Mouse (Mus musculus) limb, embryonic 11.5 days (tissue): ENCODE data around the gene Omg. TPM values are rescaled to one million over a fixed set of nuclear protein-coding genes. Genes with fewer than 3 reads are reported as not detected.

Experiments used
- ATAC-seq: fragments of 200-750 bp; cut with Nextera tagmentation; 2 replicates; pipeline ENCODE4 v1.8.0; 2017; ENCODE audit warnings: low read depth; ENCODE audit not compliant: insufficient number of reproducible peaks, low FRiP score, low TSS enrichment
- DNase-seq: peaks from one replicate; pipeline ENCODE4 v3.0.0-alpha.2; 2015; ENCODE audit warnings: low spot score
- H3K27ac ChIP-seq: fragments of 300-500 bp; sonication (generic); replicated peaks from 2 replicates; pipeline ENCODE4 v1.5.1; 2014; ENCODE audit warnings: low read depth, mild to moderate bottlenecking, low read length
- H3K27me3 ChIP-seq: fragments of 300-500 bp; sonication (generic); 2 replicates; pipeline ENCODE4 v1.6.1; 2014; ENCODE audit warnings: mild to moderate bottlenecking, low read length, mixed read lengths; ENCODE audit not compliant: control insufficient read depth, insufficient read depth
- H3K36me3 ChIP-seq: fragments of 300-500 bp; sonication (generic); 2 replicates; pipeline ENCODE4 v1.6.1; 2014; ENCODE audit warnings: mild to moderate bottlenecking, low read length, moderate library complexity, mixed read lengths; ENCODE audit not compliant: control insufficient read depth, insufficient read depth
- H3K4me1 ChIP-seq: fragments of 300-500 bp; sonication (generic); 2 replicates; pipeline ENCODE4 v1.6.1; 2014; ENCODE audit warnings: low read length, mixed read lengths; ENCODE audit not compliant: control insufficient read depth, insufficient read depth
- H3K4me2 ChIP-seq: fragments of 300-500 bp; sonication (generic); 2 replicates; pipeline ENCODE4 v1.6.1; 2014; ENCODE audit warnings: low read depth, mild to moderate bottlenecking, moderate library complexity; ENCODE audit not compliant: severe bottlenecking
- H3K4me3 ChIP-seq: fragments of 300-500 bp; sonication (generic); 2 replicates; pipeline ENCODE4 v1.5.1; 2014; ENCODE audit warnings: low read depth, low read length
- H3K9ac ChIP-seq: fragments of 300-500 bp; sonication (generic); 2 replicates; pipeline ENCODE4 v1.6.1; 2014; ENCODE audit warnings: mild to moderate bottlenecking, low read length
- H3K9me3 ChIP-seq: fragments of 300-500 bp; sonication (generic); 2 replicates; pipeline ENCODE4 v1.6.1; 2016; ENCODE audit warnings: low read length; ENCODE audit not compliant: control insufficient read depth
- WGBS: fragments of 180-500 bp; shearing (Covaris S2); extraction: QIAGEN DNeasy Blood & Tissue Kit; methylation state at CpG from one replicate; pipeline ENCODE4 v1.1.7; 2014; 5-methylcytosine and 5-hydroxymethylcytosine counted together
- polyA plus RNA-seq: library from polyadenylated mRNA; unstranded; fragments of >200 nt; fragmentation: Nextera tagmentation; extraction: Ambion mirVana; gene quantifications from 2 replicates; pipeline ENCODE4 v1.2.1, GENCODE M21; 2014

The Omg gene
- polyA plus RNA-seq, 1 experiment from 2014 or later: 0.12 TPM

DNA sequence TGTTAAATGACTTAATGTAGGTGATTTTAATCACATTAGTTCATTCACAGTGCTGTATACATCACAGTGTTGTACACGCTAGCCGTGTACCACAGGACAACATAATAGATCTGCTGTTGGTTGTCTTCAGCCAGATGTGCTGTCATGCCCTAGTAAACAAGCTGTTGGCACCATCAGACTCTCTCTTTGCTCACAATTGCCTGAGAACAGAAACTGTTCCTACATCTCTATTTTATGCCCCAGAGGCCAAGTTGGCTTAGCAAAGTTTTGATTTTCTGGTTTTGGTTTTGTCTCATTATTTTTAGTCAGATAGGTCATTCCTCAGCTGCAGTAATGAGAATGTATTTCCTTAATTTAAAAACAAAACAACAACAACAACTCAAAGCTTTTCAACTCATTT, 25.9 kb upstream of the Omg start:
- no peak for ATAC-seq
- WGBS: 92% methylated on average over 2 of the region's 2 CpGs
- H3K27me3 ChIP-seq: no peaks in the 10 kb centered on the region
- H3K36me3 ChIP-seq: no peaks in the 10 kb centered on the region
- H3K27ac ChIP-seq: no peak overlapping the region
- H3K9me3 ChIP-seq: no peaks in the 10 kb centered on the region
- no peak overlapping the region for H3K4me2 ChIP-seq
- no peak for DNase-seq
- no peaks in the 10 kb centered on the region for H3K4me1 ChIP-seq
- H3K4me3 ChIP-seq: no peak overlapping the region
- H3K9ac ChIP-seq: no peak overlapping the region

DNA sequence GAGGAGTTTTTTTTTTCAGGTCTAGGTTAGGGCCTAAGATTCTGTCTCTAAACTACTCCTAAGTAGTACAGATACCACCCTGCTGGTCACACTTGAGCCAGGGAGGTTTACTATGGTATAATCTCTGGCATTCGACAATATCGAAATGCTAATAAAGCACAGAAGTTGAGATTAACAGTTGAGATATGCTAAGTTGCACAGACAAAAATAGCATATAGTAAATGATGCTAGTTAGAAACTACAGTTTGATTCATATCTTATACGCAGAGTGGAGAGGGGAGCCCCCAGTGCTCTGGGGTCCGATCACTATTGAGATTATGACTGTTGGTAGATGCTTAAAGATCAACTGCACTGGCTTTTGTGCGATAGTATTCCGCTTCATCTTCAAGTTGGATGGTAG, 25.3 kb upstream of the Omg start:
- Histone ChIP-seq H3K4me1 (no peaks in the 10 kb centered on the region), H3K36me3 (no peaks in the 10 kb centered on the region), H3K9ac (no peak overlapping the region), H3K27me3 (no peaks in the 10 kb centered on the region), H3K4me2 (no peak overlapping the region), H3K9me3 (no peaks in the 10 kb centered on the region), H3K27ac (no peak overlapping the region), H3K4me3 (no peak overlapping the region)
- WGBS: 98% methylated on average over 6 of the region's 6 CpGs
- DNase-seq (no peak), ATAC-seq (no peak)

DNA sequence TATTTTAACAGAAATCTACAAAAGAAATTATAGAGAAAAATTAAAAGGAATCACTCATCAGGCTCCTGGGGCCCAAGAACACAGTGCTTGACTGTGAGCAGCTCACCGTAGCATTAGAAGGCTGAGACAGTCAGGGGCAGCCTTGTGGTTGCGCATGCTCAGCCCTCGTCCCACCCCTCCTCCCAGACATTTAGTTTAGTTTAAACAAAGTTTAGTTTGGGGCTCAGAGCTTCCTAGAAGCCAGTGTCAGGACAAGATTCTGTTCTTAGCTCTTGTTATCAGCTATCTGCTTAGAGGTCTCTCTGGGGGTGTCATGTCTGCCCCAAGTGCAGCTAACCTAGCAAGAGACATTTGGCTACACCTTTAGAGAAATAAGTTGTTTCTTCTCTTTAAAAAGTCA, 24.7 kb upstream of the Omg start:
- H3K27me3 ChIP-seq: no peaks in the 10 kb centered on the region
- DNase-seq (no peak), ATAC-seq (no peak)
- H3K27ac ChIP-seq: no peak overlapping the region
- H3K4me3 ChIP-seq: no peak overlapping the region
- H3K9ac ChIP-seq: no peak overlapping the region
- no peaks in the 10 kb centered on the region for H3K9me3 ChIP-seq
- WGBS: 96% methylated on average over 3 of the region's 3 CpGs
- no peak overlapping the region for H3K4me2 ChIP-seq
- H3K4me1 ChIP-seq: no peaks in the 10 kb centered on the region
- no peaks in the 10 kb centered on the region for H3K36me3 ChIP-seq

DNA sequence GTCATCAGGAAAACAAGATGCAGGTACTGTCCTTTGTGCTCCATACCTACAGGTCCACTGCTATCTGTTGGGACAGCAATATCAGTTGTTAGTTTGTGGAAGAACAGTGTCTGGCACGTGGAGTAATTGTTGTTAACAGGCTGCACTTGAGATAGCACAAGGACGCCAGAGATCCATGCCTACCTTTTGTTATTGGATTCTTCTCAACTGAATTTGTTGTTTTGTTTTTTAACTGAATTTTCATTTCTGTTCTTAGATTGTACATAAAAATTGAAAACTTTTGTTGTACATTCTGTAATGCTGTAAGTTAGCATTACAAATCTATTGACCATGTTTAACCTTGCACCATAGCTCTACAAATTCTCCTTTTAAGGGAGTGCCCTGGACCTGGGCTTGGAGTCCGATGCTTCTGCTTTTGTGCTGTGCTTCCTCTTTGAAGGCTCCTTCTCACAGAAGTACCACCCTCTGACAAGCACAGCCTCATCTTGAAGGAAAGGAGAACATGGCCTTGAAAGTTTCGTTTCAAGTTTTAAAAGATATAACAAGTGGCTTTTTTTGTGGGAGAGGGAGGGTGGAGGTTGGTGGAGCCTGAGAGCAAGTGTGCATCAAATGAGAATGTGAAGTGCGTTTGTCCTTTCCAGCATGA, 24.0 kb upstream of the Omg start:
- Histone ChIP-seq H3K9ac (no peak overlapping the region), H3K36me3 (no peaks in the 10 kb centered on the region), H3K4me3 (no peak overlapping the region), H3K27me3 (no peaks in the 10 kb centered on the region), H3K4me1 (no peaks in the 10 kb centered on the region), H3K27ac (no peak overlapping the region), H3K9me3 (no peaks in the 10 kb centered on the region), H3K4me2 (no peak overlapping the region)
- no peak for DNase-seq
- 92% methylated on average over 5 of the region's 5 CpGs for WGBS
- no peak for ATAC-seq

DNA sequence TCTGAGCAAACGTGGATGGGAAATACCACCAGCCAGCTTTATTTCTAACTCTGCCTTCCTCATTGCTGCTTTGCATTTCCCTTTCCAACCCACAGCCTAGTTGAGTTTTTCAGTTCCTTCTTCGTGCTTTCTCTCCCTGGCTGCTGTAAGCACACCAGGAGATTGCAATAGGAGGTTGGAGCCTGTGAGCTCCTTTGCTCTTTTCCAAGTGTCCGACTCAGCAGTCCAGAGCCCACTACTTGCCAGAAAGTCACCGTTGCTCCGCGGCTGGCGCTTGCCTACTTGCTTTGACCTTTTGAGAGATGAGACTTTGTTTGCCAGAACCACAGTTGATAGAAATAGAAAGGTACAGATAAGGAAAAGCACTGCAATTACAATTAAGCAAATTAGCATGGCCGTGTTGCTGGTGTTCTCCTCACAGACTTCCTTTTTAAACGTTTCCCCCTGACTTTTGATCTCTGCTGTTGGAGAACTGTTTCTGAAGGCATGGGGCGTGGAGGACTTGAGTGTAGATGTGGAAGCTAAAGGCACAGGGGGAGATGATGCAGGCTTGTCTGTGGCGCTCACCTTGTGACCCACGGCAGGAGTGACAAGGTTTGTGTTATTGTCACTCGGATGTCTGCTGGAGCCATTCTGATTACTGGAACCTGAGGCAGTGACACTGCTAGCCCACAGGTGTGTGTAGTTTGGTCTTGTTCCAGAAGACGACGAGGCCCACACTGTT, 23.3 kb upstream of the Omg start:
- no peak for DNase-seq
- Histone ChIP-seq H3K4me2 (no peak overlapping the region), H3K9ac (no peak overlapping the region), H3K27ac (no peak overlapping the region), H3K36me3 (no peaks in the 10 kb centered on the region), H3K4me1 (no peaks in the 10 kb centered on the region), H3K9me3 (no peaks in the 10 kb centered on the region), H3K4me3 (no peak overlapping the region), H3K27me3 (no peaks in the 10 kb centered on the region)
- WGBS: 79% methylated on average over 15 of the region's 15 CpGs
- no peak for ATAC-seq

DNA sequence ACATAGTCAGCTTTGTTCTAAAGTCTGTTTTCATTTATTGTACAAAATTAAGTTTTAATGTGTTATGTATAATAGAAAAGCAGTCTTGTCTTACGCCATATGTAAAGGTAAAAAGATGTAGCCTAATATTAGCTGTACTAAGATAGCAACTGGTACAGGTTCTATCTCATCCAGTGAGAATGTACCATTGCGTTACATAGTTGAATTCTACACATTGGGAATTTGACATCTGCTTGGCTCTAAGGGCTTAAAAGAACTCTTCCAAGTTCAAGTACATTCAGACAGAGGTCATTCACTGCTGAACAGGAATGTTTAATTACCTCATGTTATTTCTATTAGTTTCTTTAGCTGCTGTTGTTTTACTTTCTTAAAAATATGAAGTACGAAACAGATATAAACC, 22.7 kb upstream of the Omg start:
- H3K27ac ChIP-seq: no peak overlapping the region
- WGBS: 93% methylated on average over 3 of the region's 3 CpGs
- no peak for DNase-seq
- no peak for ATAC-seq
- H3K9me3 ChIP-seq: no peaks in the 10 kb centered on the region
- H3K4me3 ChIP-seq: no peak overlapping the region
- H3K4me1 ChIP-seq: no peaks in the 10 kb centered on the region
- H3K27me3 ChIP-seq: no peaks in the 10 kb centered on the region
- H3K9ac ChIP-seq: no peak overlapping the region
- H3K36me3 ChIP-seq: no peaks in the 10 kb centered on the region
- no peak overlapping the region for H3K4me2 ChIP-seq

DNA sequence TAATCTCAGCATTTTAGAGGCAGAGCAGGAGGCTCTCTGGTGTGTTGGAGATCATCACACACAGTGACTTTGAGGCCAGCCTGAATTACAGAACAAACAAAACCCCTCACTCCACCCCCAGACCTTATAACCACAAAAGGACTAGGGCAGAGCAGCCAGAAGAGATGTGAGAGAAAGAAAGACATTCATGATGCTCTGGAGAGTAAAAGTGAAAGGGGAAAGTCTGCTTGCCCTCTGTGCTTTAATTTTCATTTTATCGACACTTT, 20.4 kb upstream of the Omg start:
- WGBS: 90% methylated on average over 1 of the region's 1 CpGs
- ATAC-seq (no peak), DNase-seq (no peak)
- H3K4me3 ChIP-seq: no peak overlapping the region
- H3K4me1 ChIP-seq: no peaks in the 10 kb centered on the region
- no peak overlapping the region for H3K27ac ChIP-seq
- H3K4me2 ChIP-seq: no peak overlapping the region
- H3K9ac ChIP-seq: no peak overlapping the region
- H3K27me3 ChIP-seq: no peaks in the 10 kb centered on the region
- H3K9me3 ChIP-seq: no peaks in the 10 kb centered on the region
- H3K36me3 ChIP-seq: no peaks in the 10 kb centered on the region

DNA sequence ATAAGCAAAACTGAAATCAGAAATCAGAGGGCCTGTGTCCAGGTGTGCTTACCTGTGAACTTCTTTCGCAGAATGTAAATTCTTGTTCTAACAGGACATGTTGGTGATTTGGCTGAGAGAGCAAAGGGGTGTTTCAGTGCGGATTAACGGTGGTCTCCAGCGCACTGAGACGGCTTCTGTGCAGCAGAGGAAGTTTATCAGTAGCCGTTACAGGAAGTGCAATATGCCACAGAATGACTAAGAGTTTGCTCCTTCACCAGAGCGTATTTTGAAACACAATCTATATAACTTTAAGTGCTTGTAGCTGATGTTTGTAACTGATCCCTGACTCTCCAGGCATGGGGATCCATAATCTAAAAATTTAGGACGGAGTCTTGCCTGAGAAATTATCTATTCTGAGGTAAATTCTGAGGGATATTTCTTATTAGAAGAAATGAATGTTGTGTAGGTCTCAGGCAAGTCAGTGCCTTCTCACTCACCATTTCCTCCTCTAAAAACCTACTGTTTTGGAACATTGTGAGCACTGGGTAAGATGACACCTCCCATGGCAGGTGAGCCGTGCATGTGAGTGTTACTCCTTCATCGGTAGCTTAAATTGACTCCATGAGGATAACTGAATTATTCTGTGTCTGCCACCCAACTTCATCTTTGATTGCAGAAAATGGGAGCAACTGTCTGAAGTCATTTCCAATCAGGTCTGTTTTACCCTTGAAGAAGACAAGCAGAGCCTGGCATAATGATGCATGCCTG, 19.9 kb upstream of the Omg start, which contains the start of gene Evi2b:
Gene Evi2b, minus strand, starts transcription at position 203 of the 750 bp plus-strand sequence.
- Histone ChIP-seq H3K4me3 (no peak within 1 kb of the TSS), H3K27ac (no peak within 1 kb of the TSS), H3K9ac (no peak within 1 kb of the TSS), H3K4me1 (no peaks in the 10 kb centered on the region), H3K4me2 (no peak within 1 kb of the TSS), H3K9me3 (no peaks in the 10 kb centered on the region), H3K27me3 (no peaks in the 10 kb centered on the region), H3K36me3 (no peaks in the 10 kb centered on the region)
- ATAC-seq: no peak
- DNase-seq: no peak
- WGBS: 84% methylated on average over 10 of the region's 10 CpGs
